Mouse (Mus musculus) small intestine, adult 2 months (tissue): ENCODE measurements at regions not wholly inside any gene's neighbourhood (a gene's known extent, or its start where the extent isn't known, plus 50 kb on each side); places are given as distances from the start of the nearest gene placed in this dataset.

Experiments used
- H3K27ac ChIP-seq: fragments of 200-500 bp; 2 replicates; pipeline ENCODE4 v1.5.1; 2012; ENCODE audit warnings: low read depth, low read length, control low read depth, inconsistent platforms; ENCODE audit not compliant: insufficient read depth
- H3K27me3 ChIP-seq: fragments of 200-500 bp; 2 replicates; pipeline ENCODE4 v1.6.1; 2012; ENCODE audit warnings: mild to moderate bottlenecking, moderate library complexity, low read length, inconsistent platforms; ENCODE audit not compliant: control insufficient read depth, insufficient read depth
- H3K36me3 ChIP-seq: fragments of 200-500 bp; 2 replicates; pipeline ENCODE4 v1.6.1; 2012; ENCODE audit warnings: mild to moderate bottlenecking, low read length, control low read depth, inconsistent platforms; ENCODE audit not compliant: control insufficient read depth, insufficient read depth
- H3K4me1 ChIP-seq: fragments of 200-500 bp; 2 replicates; pipeline ENCODE4 v1.6.1; 2012; ENCODE audit warnings: low read length, inconsistent platforms, mixed read lengths; ENCODE audit not compliant: control insufficient read depth, insufficient read depth, insufficient read length
- H3K4me3 ChIP-seq: fragments of 200-500 bp; 2 replicates; pipeline ENCODE4 v1.5.1; 2012; ENCODE audit warnings: low read depth, mild to moderate bottlenecking, control low read depth, inconsistent platforms, low read length, moderate library complexity
- CTCF ChIP-seq: fragments of 200-500 bp; IDR thresholded peaks from 2 replicates; pipeline ENCODE4 v1.5.1; 2012; ENCODE audit warnings: low read depth, mild to moderate bottlenecking, control low read depth, inconsistent platforms, low read length, moderate library complexity, mixed read lengths; ENCODE audit not compliant: insufficient replicate concordance, insufficient read length; ENCODE audit errors: extremely low read depth
- POLR2A ChIP-seq: fragments of 200-500 bp; IDR thresholded peaks from 2 replicates; pipeline ENCODE4 v1.6.1; 2012; ENCODE audit warnings: low read depth, mild to moderate bottlenecking, control low read depth, inconsistent platforms, low read length, moderate library complexity
- WGBS: fragments of 180-500 bp; shearing (Covaris S2); methylation state at CpG from one replicate; pipeline ENCODE4 v1.1.7; 2018; 5-methylcytosine and 5-hydroxymethylcytosine counted together

- Histone ChIP-seq H3K36me3 (no peaks in the 10 kb centered on the region), H3K27ac (no peak overlapping the region), H3K4me3 (no peak overlapping the region), H3K4me1 (peaks cover 20% of the 10 kb centered on the region), H3K27me3 (no peaks in the 10 kb centered on the region)
- TF ChIP-seq POLR2A (no peak), CTCF (no peak)
- WGBS = 37% methylated on average over 8 of the region's 8 CpGs
These were observed 160.8 kb downstream of the Rpl14 start for GRCm38 (mm10) chr9:120731952-120732622.

- H3K36me3 ChIP-seq = no peaks in the 10 kb centered on the region
- H3K27ac ChIP-seq = no peak overlapping the region
- H3K4me3 ChIP-seq = no peak overlapping the region
- no peaks in the 10 kb centered on the region for H3K27me3 ChIP-seq
- peaks cover 20% of the 10 kb centered on the region for H3K4me1 ChIP-seq
- 84% methylated on average over 14 of the region's 14 CpGs for WGBS
- TF ChIP-seq CTCF = no peak
- no peak for TF ChIP-seq POLR2A
These were observed 161.5 kb downstream of the Rpl14 start for GRCm38 (mm10) chr9:120732650-120733293.

GRCm38 (mm10) chr9:120733681-120734465, 162.6 kb downstream of the Rpl14 start:
- Histone ChIP-seq H3K4me1 (peaks cover 20% of the 10 kb centered on the region), H3K4me3 (no peak overlapping the region), H3K27me3 (no peaks in the 10 kb centered on the region), H3K27ac (no peak overlapping the region), H3K36me3 (no peaks in the 10 kb centered on the region)
- WGBS = 53% methylated on average over 11 of the region's 11 CpGs
- TF ChIP-seq POLR2A (no peak), CTCF (no peak)

GRCm38 (mm10) chr9:120735217-120735616, 164.0 kb downstream of the Rpl14 start:
- Histone ChIP-seq H3K36me3 (no peaks in the 10 kb centered on the region), H3K4me3 (no peak overlapping the region), H3K27me3 (no peaks in the 10 kb centered on the region), H3K4me1 (peaks cover 20% of the 10 kb centered on the region), H3K27ac (no peak overlapping the region)
- TF ChIP-seq CTCF (no peak), POLR2A (no peak)
- 56% methylated on average over 7 of the region's 7 CpGs for WGBS

- Histone ChIP-seq H3K4me3 (no peak overlapping the region), H3K4me1 (peaks cover 11% of the 10 kb centered on the region), H3K36me3 (no peaks in the 10 kb centered on the region), H3K27me3 (no peaks in the 10 kb centered on the region), H3K27ac (no peak overlapping the region)
- 9% methylated on average over 1 of the region's 1 CpGs for WGBS
- no peak for TF ChIP-seq CTCF
- TF ChIP-seq POLR2A = no peak
These were observed 166.7 kb downstream of the Rpl14 start for GRCm38 (mm10) chr9:120737956-120738355.

GRCm38 (mm10) chr9:120739199-120739952, 168.1 kb downstream of the Rpl14 start:
- Histone ChIP-seq H3K4me1 (peaks cover under 1% of the 10 kb centered on the region; the same call in 1 of the 2 replicates), H3K27ac (no peak overlapping the region), H3K4me3 (no peak overlapping the region), H3K36me3 (no peaks in the 10 kb centered on the region), H3K27me3 (no peaks in the 10 kb centered on the region)
- TF ChIP-seq POLR2A (no peak), CTCF (no peak)
- 61% methylated on average over 14 of the region's 14 CpGs for WGBS

- 53% methylated on average over 6 of the region's 6 CpGs for WGBS
- Histone ChIP-seq H3K4me3 (no peak overlapping the region), H3K27ac (no peak overlapping the region), H3K4me1 (no peaks in the 10 kb centered on the region), H3K36me3 (no peaks in the 10 kb centered on the region), H3K27me3 (no peaks in the 10 kb centered on the region)
- TF ChIP-seq CTCF (no peak), POLR2A (no peak)
These were observed 168.8 kb downstream of the Rpl14 start for GRCm38 (mm10) chr9:120739953-120740524.
